Mouse (Mus musculus): Measurements from ENCODE around the gene Mettl22. TPM values are rescaled to one million over a fixed set of nuclear protein-coding genes. Genes with fewer than 3 reads are reported as not detected.

Gene Mettl22
- polyA plus RNA-seq, 1 experiment = 12.4 TPM

DNA sequence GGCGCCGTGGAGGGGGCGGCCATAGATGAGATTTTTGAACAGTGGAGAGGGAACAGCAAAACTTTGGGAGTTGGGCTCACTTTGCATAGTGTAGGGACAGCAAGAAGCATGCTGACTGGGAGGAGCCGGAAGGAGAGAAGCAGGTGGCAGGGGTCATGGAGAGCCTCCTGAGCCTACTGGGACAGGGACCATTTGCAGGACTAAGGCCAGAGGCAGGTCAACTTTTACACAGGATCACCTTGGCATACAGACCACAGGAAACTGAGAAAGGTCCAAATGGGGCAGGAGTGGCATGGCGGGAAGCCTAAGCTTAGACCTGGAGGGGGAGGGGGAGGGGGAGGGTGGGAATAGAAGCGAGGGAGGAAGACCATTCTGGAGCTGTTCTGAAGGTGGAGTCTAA lies 62.9 kb downstream of the Mettl22 start:
- Histone ChIP-seq H3K4me3 (ENCODE audit: low read depth, low read length) (0 out of 2 replicates have a peak overlapping the region, but pooled peaks have one; percentile 11), H3K4me1 (ENCODE audit: control insufficient read depth, insufficient read depth, low read length) (no peaks in the 10 kb centered on the region), H3K36me3 (ENCODE audit: control insufficient read depth, insufficient read depth, low read length, poor library complexity, severe bottlenecking) (no peaks in the 10 kb centered on the region), H3K27me3 (ENCODE audit: control insufficient read depth, insufficient read depth, low read length, poor library complexity, severe bottlenecking) (no peaks in the 10 kb centered on the region), H3K27ac (ENCODE audit: insufficient read depth, low read length) (peak overlapping the region; percentile 95), H3K9ac (ENCODE audit: low read depth, poor library complexity, severe bottlenecking) (no peak overlapping the region), H3K9me3 (replicated peaks; ENCODE audit: control insufficient read depth, insufficient read depth, low read length, poor library complexity, severe bottlenecking) (no peaks in the 10 kb centered on the region)
- no peak for TF ChIP-seq CTCF (IDR thresholded peaks at IDR 0.05; ENCODE audit: low read depth, low read length)
- TF ChIP-seq EP300 (IDR thresholded peaks at IDR 0.05; ENCODE audit: insufficient read depth, low read depth, low read length) = peak; percentile 78; the same call in 1 of the 2 replicates

GRCm38 (mm10) chr16:8534466-8535200 lies 64.0 kb downstream of the Mettl22 start:
- no peaks in the 10 kb centered on the region for H3K4me1 ChIP-seq (ENCODE audit: control insufficient read depth, insufficient read depth, low read length)
- H3K27me3 ChIP-seq (ENCODE audit: control insufficient read depth, insufficient read depth, low read length, poor library complexity, severe bottlenecking) = no peaks in the 10 kb centered on the region
- H3K9me3 ChIP-seq (replicated peaks; ENCODE audit: control insufficient read depth, insufficient read depth, low read length, poor library complexity, severe bottlenecking) = no peaks in the 10 kb centered on the region
- peak overlapping the region; percentile 74 for H3K27ac ChIP-seq (ENCODE audit: insufficient read depth, low read length)
- no peak for TF ChIP-seq CTCF (IDR thresholded peaks at IDR 0.05; ENCODE audit: low read depth, low read length)
- 0 out of 2 replicates have a peak, but pooled peaks have one; percentile 44 for TF ChIP-seq EP300 (IDR thresholded peaks at IDR 0.05; ENCODE audit: insufficient read depth, low read depth, low read length)
- no peak overlapping the region for H3K9ac ChIP-seq (ENCODE audit: low read depth, poor library complexity, severe bottlenecking)
- no peak overlapping the region for H3K4me3 ChIP-seq (ENCODE audit: low read depth, low read length)
- H3K36me3 ChIP-seq (ENCODE audit: control insufficient read depth, insufficient read depth, low read length, poor library complexity, severe bottlenecking) = no peaks in the 10 kb centered on the region

- TF ChIP-seq POLR2A (IDR thresholded peaks at IDR 0.05; ENCODE audit: insufficient read depth, low read length) (no peak), CTCF (IDR thresholded peaks at IDR 0.05; ENCODE audit: low read depth, low read length) (no peak), EP300 (IDR thresholded peaks at IDR 0.05; ENCODE audit: insufficient read depth, low read depth, low read length) (no peak)
- Histone ChIP-seq H3K36me3 (ENCODE audit: control insufficient read depth, insufficient read depth, low read length, poor library complexity, severe bottlenecking) (no peaks in the 10 kb centered on the region), H3K9me3 (replicated peaks; ENCODE audit: control insufficient read depth, insufficient read depth, low read length, poor library complexity, severe bottlenecking) (no peaks in the 10 kb centered on the region), H3K9ac (ENCODE audit: low read depth, poor library complexity, severe bottlenecking) (no peak overlapping the region), H3K4me1 (ENCODE audit: control insufficient read depth, insufficient read depth, low read length) (no peaks in the 10 kb centered on the region), H3K4me3 (ENCODE audit: low read depth, low read length) (no peak overlapping the region), H3K27ac (ENCODE audit: insufficient read depth, low read length) (0 out of 2 replicates have a peak overlapping the region, but pooled peaks have one; percentile 54), H3K27me3 (ENCODE audit: control insufficient read depth, insufficient read depth, low read length, poor library complexity, severe bottlenecking) (no peaks in the 10 kb centered on the region)
Measured at GRCm38 (mm10) chr16:8535411-8535810, 64.8 kb downstream of the Mettl22 start.

GRCm38 (mm10) chr16:8539150-8539865 lies 68.7 kb downstream of the Mettl22 start:
- H3K27ac ChIP-seq (ENCODE audit: insufficient read depth, low read length) = no peak overlapping the region

More at GRCm38 (mm10) chr16:8539150-8539865, 68.7 kb downstream of the Mettl22 start:
- H3K9ac ChIP-seq (ENCODE audit: low read depth, poor library complexity, severe bottlenecking) = no peak overlapping the region
- H3K9me3 ChIP-seq (replicated peaks; ENCODE audit: control insufficient read depth, insufficient read depth, low read length, poor library complexity, severe bottlenecking) = no peaks in the 10 kb centered on the region
- no peak overlapping the region for H3K4me3 ChIP-seq (ENCODE audit: low read depth, low read length)
- H3K4me1 ChIP-seq (ENCODE audit: control insufficient read depth, insufficient read depth, low read length) = no peaks in the 10 kb centered on the region
- no peaks in the 10 kb centered on the region for H3K27me3 ChIP-seq (ENCODE audit: control insufficient read depth, insufficient read depth, low read length, poor library complexity, severe bottlenecking)
- no peak for TF ChIP-seq EP300 (IDR thresholded peaks at IDR 0.05; ENCODE audit: insufficient read depth, low read depth, low read length)
- H3K36me3 ChIP-seq (ENCODE audit: control insufficient read depth, insufficient read depth, low read length, poor library complexity, severe bottlenecking) = no peaks in the 10 kb centered on the region

Other genes with a start within 250 kb of the Mettl22 start
- gene Tmem114, start 45.7 kb upstream of the Mettl22 start, polyA plus RNA-seq (2011; ENCODE audit: insufficient read depth, insufficient read length, low read depth, missing spikeins) = not detected in 2 replicates
- 1.8 and 2.8 TPM in 2 replicates for gene Abat, start 42.6 kb downstream of the Mettl22 start, polyA plus RNA-seq (2011; ENCODE audit: insufficient read depth, insufficient read length, low read depth, missing spikeins)
- 20.9 and 25.2 TPM in 2 replicates for gene Pmm2, start 166.9 kb downstream of the Mettl22 start, polyA plus RNA-seq (2011; ENCODE audit: insufficient read depth, insufficient read length, low read depth, missing spikeins)
- gene Tmem186, start 166.9 kb downstream of the Mettl22 start, polyA plus RNA-seq (2011; ENCODE audit: insufficient read depth, insufficient read length, low read depth, missing spikeins) = 17.1 and 17.5 TPM in 2 replicates
- gene Carhsp1, start 201.4 kb downstream of the Mettl22 start, polyA plus RNA-seq (2011; ENCODE audit: insufficient read depth, insufficient read length, low read depth, missing spikeins) = 63.1 and 65.8 TPM in 2 replicates
- gene Gm5767, start 210.0 kb downstream of the Mettl22 start, polyA plus RNA-seq (2011; ENCODE audit: insufficient read depth, insufficient read length, low read depth, missing spikeins) = not detected in 2 replicates